Mouse (Mus musculus): ENCODE measurements around the gene Podn. TPM values are rescaled to one million over a fixed set of nuclear protein-coding genes. Genes with fewer than 3 reads are reported as not detected.

Gene Podn
- total RNA-seq, 2 experiments from 2014 or later: not detected

GRCm38 (mm10) chr4:108017839-108018238 lies 78.4 kb downstream of the Podn start:
- ATAC-seq (replicated peaks; ENCODE audit: low FRiP score, low TSS enrichment, poor library complexity, severe bottlenecking): no peak

GRCm38 (mm10) chr4:108016321-108016720 lies 79.9 kb downstream of the Podn start:
- ATAC-seq (replicated peaks; ENCODE audit: low FRiP score, low TSS enrichment, poor library complexity, severe bottlenecking): no peak

DNA sequence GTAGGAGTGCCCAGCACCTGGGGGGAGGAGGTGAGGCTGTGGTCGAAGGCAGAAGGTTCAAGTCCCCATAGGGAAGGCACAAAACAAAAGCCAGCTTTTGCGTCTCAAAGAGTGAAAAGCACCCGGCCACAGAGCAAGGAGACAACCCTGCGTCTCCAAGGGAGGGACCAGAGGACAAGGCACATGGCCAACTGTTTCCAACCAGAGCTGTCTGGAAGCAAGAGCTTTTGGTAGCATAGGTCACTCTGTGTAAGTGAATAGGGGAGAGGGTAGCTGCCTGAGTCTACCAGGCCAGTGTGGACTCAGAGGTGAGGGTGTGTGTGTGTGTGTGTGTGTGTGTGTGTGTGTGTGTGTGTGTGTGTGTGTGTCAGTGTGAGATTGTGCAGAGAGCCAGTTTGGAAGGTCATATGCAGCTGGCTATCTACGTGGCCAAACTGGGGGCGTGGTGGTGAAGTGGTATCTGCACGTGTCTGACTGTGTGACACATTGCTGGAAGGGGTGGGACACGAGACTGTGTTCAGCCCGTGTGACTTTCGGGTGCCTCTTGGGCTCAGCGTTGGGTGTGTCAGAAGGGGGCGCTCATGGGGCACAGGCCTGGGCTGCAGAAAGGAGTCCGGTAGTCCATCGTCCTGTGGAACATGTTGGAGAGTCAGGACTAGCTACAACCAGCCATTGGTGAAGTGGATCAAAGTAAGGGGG lies 81.0 kb downstream of the Podn start:
- 0 out of 2 replicates have a peak, but pooled peaks have one; percentile 52 for ATAC-seq (replicated peaks; ENCODE audit: low FRiP score, low TSS enrichment, poor library complexity, severe bottlenecking)

- no peak for ATAC-seq (replicated peaks; ENCODE audit: low FRiP score, low TSS enrichment, poor library complexity, severe bottlenecking)
These were observed 81.8 kb downstream of the Podn start for GRCm38 (mm10) chr4:108014466-108014865.

GRCm38 (mm10) chr4:108008541-108008940 lies 87.7 kb downstream of the Podn start:
- no peak for ATAC-seq (replicated peaks; ENCODE audit: low FRiP score, low TSS enrichment, poor library complexity, severe bottlenecking)

DNA sequence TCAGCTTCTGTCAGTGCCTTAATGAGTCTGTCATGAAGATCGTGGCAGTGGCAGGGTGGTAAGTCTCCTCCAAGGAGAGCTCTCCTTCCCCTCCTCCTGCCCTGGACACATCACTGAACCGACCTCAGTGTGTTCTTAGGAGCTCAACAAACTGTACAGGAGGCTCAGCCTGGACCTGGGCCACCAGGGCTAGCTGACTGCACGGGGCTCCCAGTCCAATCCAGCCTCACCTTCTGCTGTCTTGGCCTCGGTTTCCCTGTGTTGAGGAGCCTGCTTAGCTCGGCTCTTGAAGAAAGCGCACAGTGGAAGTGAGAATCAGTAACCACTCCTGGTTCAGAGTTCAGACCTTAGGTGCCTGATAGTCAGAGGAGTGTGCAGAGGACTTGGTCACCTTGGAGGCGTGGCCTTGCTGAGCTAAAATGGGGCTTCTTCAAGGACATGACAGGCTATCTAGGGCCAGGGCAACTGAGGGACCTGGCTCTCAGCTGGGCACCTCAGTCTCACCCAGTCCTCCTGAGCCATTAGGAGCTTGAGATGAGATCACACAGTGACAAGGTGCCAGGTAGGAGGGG lies 88.6 kb downstream of the Podn start:
- no peak for ATAC-seq (replicated peaks; ENCODE audit: low FRiP score, low TSS enrichment, poor library complexity, severe bottlenecking)

DNA sequence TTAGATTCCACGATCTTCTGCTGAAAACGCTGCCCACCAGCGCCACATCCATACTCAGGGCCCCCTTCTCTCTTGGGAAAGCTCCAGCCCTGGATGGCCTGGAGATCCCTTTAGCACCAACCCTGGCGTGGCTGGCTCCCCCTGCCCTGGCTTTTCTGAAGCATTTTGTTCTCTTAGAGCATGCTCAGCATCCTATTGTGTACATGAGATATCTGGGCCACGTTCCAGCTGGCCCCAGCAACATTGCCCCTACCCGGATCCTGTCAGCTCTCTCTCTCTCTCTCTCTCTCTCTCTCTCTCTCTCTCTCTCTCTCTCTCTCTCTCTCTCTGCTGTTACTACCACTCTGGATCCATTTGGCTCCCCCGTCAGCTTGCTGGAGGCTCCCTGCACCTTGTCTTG lies 90.9 kb downstream of the Podn start:
- no peak for ATAC-seq (replicated peaks; ENCODE audit: low FRiP score, low TSS enrichment, poor library complexity, severe bottlenecking)

- ATAC-seq (replicated peaks; ENCODE audit: low FRiP score, low TSS enrichment, poor library complexity, severe bottlenecking): no peak
These were observed 96.9 kb downstream of the Podn start for GRCm38 (mm10) chr4:107999380-107999779.

DNA sequence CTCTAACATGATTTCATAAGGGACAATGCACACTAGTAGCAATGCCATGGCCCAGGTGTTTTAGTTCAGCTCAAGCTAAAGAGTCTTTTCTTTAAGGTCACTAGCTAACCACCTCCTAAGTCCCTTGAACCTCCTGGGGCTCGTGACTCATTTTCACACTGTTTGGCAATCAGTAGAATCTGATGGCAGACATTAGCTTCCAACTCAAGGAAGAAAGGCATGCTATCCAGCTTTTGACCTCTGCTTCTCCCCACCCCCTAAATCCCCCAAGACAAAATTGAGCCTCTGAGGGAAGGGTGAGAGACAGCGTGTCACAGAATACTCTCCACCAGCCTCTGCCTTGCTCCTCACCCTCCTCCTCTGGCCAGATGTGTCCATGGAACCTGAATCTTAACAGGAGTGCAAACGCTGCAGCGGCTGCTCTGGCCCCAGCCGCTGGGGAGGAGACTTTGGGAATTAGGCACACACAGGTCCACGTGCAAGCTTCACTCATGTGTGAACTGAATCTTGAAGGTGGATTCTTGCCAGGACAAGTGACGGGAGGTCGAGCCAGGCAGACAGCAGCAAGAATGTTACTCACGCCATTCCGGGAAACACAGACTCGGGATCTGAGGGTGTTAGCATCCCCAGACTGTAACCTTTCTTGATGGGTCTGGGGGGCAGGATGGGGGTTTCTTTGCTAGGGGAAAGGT lies 97.5 kb downstream of the Podn start:
- no peak for ATAC-seq (replicated peaks; ENCODE audit: low FRiP score, low TSS enrichment, poor library complexity, severe bottlenecking)

DNA sequence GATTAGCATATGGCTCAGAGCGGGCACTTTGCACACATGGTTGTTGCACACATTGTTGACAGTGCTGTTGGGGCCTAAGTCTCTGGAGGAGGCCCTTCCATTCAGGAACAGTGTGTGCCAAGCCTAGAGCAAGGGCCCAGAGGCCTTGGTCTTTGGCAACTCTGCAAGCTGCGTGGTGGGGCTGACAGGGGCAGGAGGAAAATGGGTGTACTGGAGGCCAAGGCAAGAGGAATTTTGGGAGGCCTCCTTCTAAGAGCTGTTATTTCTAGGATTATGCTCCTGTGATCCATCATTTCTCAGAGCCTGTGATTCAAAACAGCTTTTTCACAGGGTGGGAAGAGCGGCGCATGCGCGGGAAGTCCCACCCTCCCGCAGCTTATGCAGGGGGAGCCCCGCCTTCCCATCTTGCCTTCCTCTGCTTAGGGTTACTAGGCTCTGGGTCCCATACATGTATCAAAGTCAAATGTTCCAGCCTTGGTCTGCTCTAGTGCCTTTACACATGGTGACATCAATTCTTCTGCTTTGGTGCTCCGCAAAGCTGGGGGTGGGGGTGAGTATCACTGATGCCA lies 99.7 kb downstream of the Podn start:
- ATAC-seq (replicated peaks; ENCODE audit: low FRiP score, low TSS enrichment, poor library complexity, severe bottlenecking): no peak

DNA sequence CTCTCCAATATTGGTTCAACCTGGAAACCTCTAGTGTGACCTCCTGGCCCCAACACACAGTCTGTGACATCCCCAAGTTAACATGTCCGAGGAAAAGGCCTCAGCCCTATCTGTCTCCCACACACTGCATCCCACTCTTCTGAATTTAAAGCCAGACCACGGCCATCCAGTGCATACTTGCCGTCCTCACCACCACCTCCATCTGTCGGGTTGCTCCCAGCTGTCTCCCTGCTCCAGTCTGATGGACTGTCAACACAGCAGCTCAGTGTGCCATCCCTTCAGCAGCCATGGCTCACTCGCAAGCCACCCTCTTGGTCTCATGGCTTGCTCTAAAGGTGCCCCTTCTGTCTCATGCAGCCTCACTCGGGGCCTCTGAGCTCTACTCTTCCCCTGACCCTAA lies 100.5 kb downstream of the Podn start:
- no peak for ATAC-seq (replicated peaks; ENCODE audit: low FRiP score, low TSS enrichment, poor library complexity, severe bottlenecking)

GRCm38 (mm10) chr4:107995011-107995410 lies 101.2 kb downstream of the Podn start:
- no peak for ATAC-seq (replicated peaks; ENCODE audit: low FRiP score, low TSS enrichment, poor library complexity, severe bottlenecking)

DNA sequence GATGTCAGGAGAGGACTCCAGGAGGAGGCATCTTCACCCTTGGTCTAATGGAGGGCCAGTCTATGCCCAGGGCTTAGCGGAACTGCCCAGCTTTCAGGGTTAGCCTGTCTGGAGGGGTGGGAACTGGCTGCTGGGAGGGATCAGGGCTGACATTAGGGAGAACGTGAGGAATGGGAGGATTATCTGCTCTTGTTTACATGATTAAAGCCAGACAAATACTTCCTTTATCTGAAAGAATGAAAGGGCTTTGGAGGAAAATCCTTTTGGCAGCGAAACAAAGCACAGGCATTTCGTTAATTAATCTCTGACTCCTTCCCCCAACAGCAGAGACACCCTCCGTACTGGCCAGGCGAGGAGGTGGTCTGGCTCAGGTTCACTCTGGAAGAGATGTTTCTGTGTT lies 104.4 kb downstream of the Podn start:
- ATAC-seq (replicated peaks; ENCODE audit: low FRiP score, low TSS enrichment, poor library complexity, severe bottlenecking): no peak

DNA sequence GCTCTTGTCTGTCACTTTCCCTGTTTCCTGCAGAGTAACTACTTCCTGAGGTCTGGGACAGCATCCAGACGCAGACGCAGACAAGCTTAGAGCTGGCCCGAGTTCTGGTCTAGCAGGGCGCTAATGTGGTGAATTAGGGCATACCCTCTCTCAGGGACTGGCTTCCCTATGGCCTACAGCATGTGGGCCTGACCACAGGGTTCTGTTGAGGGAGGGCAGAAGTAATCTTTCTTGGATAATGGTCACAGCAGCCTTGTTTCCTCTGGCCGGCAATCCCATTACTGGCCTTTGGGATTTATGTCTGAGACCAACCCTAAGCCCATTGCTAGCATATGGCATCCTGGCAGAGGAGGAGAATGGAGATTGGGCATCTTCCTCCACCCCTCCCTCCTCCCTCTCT lies 105.4 kb downstream of the Podn start:
- ATAC-seq (replicated peaks; ENCODE audit: low FRiP score, low TSS enrichment, poor library complexity, severe bottlenecking): no peak

DNA sequence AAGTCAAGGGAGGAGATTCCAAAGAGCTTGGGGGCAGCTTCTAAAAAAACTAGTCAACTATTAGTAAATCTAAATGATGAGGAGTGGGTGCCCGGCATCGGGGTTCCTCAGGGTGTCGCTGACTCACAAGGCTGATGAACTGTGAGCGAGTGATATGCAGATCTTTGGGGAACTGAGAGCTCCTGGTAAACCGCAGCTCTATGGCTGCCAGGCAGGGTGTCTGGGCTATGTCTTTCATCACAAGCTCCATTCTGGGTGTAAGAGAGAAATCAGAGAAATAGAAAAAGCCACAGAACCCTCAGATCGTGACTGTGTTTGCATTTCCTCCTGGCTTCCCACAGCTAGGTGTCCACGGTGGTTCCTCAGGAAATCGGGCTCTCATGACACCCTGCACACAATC lies 107.3 kb downstream of the Podn start:
- 0 out of 2 replicates have a peak, but pooled peaks have one; percentile 46 for ATAC-seq (replicated peaks; ENCODE audit: low FRiP score, low TSS enrichment, poor library complexity, severe bottlenecking)

DNA sequence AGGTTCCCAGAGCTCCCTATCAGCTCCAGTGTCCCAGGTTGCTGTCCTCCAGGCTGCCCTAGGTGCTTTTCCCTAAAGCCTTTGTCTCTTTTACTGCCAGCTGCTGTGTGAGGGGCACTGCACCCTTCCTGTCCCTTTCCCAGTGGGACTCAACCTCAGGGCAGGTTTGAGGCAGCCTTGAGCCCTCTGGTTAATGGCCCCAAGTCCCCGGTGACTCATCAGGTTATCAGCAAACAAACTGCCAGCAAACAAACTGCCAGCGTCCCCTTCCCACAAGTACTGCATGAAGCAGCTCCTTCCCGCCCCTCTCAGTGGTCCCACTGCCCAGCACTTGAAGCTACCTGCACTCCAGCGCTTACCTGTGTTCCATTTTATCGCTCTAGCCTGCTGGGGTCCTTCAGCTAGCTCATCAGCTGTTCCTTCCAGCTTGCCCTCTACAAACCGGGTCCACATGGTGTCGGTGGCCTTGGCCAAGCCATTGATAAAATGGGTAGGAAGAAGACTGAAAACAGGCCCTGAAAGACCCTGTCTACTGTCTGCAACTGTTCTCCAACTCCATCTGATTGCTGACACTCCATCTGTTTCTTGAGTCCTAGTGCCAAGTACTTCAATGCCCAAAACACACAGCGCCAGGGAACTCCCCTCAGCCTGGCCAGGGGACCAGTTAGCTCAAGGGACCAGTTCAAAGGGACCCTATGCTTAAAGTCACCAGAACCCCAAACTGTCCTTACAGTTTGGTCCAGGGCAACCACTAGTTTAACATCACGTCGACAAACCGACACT lies 109.7 kb downstream of the Podn start:
- no peak for ATAC-seq (replicated peaks; ENCODE audit: low FRiP score, low TSS enrichment, poor library complexity, severe bottlenecking)

- ATAC-seq (replicated peaks; ENCODE audit: low FRiP score, low TSS enrichment, poor library complexity, severe bottlenecking): no peak
These were observed 110.4 kb downstream of the Podn start for GRCm38 (mm10) chr4:107985812-107986211.

DNA sequence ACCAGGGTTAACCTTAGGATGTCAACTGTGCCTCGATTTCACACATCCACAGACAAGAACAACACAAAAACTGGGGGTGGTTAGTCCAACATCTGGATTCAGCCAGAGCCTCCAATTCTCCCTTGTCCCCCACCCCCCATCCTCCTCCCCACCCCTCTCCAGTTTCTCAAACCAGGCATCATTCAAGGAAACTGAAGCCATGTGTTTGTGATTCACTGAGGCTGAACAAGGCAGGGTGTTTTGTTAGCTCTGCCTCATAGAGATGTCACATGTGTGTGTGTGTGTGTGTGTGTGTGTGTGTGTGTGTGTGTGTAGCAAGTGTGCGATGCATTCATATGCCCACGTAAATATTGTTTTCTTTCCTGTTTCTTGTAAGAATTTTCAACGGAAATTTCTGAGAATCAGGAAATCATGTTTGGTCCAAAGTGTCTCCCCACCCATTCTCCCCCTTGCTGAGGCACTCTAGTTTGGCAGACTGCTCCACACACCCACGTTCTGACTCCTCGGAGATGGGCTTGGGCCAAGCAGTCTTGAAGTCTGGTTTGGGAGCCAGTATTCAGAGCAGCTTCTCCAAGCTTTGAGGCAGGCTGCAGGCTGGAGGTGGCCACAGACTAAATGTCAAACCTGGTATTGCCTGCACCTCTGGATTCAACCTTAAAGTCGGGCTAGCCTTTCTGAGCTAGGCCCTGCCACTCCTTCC lies 111.8 kb downstream of the Podn start:
- ATAC-seq (replicated peaks; ENCODE audit: low FRiP score, low TSS enrichment, poor library complexity, severe bottlenecking): no peak

GRCm38 (mm10) chr4:107983717-107984116 lies 112.5 kb downstream of the Podn start:
- no peak for ATAC-seq (replicated peaks; ENCODE audit: low FRiP score, low TSS enrichment, poor library complexity, severe bottlenecking)
